Mouse (Mus musculus) layer of hippocampus, adult 2 months (tissue): Measurements from ENCODE around the gene Muc4. TPM values are rescaled to one million over a fixed set of nuclear protein-coding genes. Genes with fewer than 3 reads are reported as not detected.

ENCODE experiments used
- DNase-seq, 2 experiments: peaks; one replicate each; pipeline ENCODE4 v3.0.0; 2022; ENCODE audit warnings: low spot score in 2 of 2
- H3K27ac ChIP-seq: fragments of 200-600 bp; 2 replicates; pipeline ENCODE4 v1.8.1; 2022
- H3K4me3 ChIP-seq: fragments of 200-600 bp; 2 replicates; pipeline ENCODE4 v1.8.1; 2022; ENCODE audit warnings: mild to moderate bottlenecking
- CTCF ChIP-seq: fragments of 200-600 bp; conservative IDR thresholded peaks from 2 replicates; pipeline ENCODE4 v1.8.1; 2022; ENCODE audit warnings: antibody characterized with exemption, mild to moderate bottlenecking, moderate library complexity
- total RNA-seq, 2 experiments: library from RNA; stranded (reverse); gene quantifications; 2 replicates each; pipeline ENCODE4 v1.2.3; 2021

Gene Muc4
- total RNA-seq, 2 experiments from 2014 or later: not detected

- no peak overlapping the region for H3K4me3 ChIP-seq
These were observed 27.1 kb upstream of the Muc4 start for GRCm38 (mm10) chr16:32708457-32709033.

DNA sequence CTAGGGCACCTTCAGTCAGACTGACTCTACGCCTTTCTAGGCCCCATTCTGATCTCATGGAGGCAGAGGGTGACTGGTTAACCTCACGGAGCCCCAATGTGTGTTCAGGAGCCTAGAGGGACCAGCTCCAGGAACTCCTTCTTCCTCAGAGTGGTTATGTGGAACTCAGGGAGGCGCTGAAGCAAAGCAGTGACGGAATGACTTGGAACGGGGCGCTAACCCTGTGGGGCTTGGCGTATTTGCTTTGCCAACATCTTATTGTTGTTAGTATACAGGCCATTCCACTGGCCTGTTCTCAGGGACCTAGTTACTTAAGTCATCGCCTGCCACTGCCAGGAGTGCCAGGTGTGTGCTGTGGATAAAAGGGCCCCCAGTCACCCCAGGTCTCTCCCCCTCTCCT lies 26.6 kb upstream of the Muc4 start:
- no peak for DNase-seq
- Histone ChIP-seq H3K27ac (no peak overlapping the region), H3K4me3 (no peak overlapping the region)
- TF ChIP-seq CTCF: no peak

More at GRCm38 (mm10) chr16:32708457-32709033, 27.1 kb upstream of the Muc4 start:
- TF ChIP-seq CTCF: no peak
- H3K27ac ChIP-seq: no peak overlapping the region
- DNase-seq: no peak

GRCm38 (mm10) chr16:32710426-32711070 lies 25.1 kb upstream of the Muc4 start:
- TF ChIP-seq CTCF: no peak
- no peak overlapping the region for H3K4me3 ChIP-seq
- H3K27ac ChIP-seq: no peak overlapping the region
- no peak for DNase-seq

DNA sequence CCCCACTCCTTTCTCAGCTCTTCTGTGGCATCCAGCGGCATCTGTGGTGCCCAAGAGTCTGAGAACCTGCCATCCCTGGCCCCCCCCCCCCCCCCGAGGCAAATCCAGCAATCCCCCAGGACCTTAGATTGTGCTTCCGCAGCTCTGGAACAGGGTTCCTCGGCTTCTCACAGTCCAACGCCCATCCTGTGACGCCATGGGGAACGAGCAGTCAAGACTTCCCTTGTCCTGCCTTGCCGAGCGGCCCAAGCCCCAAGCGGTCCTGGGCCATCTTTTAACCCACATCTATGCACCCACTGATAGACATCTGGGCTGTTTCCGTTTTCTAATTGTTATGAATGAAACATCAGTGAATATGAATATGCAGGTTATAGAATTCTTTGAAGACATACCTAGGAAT lies 23.5 kb upstream of the Muc4 start:
- no peak overlapping the region for H3K4me3 ChIP-seq
- H3K27ac ChIP-seq: no peak overlapping the region
- no peak for TF ChIP-seq CTCF
- DNase-seq: no peak

- no peak for DNase-seq
- no peak overlapping the region for H3K27ac ChIP-seq
- no peak for TF ChIP-seq CTCF
- H3K4me3 ChIP-seq: no peak overlapping the region
These were observed 22.1 kb upstream of the Muc4 start for GRCm38 (mm10) chr16:32713556-32713955.

DNA sequence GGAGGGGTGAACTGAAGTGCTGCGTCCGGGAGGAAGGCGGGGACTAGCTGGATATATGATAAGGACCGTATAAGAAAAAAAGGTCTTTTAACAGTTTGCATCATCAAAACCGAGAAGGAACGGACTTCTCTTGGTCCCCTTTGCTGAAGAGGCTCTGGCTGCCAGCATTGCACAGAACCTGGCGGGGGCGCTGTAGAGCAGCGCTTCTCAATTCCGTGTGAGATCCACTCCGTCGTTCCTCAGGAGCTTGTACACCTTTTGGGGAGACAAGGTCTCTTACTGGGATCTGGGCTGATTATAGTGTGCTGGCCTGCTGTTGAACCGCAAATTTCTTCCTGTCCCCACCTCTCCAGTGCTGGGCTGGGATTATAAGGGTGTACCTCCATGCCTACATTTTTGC lies 20.3 kb upstream of the Muc4 start:
- DNase-seq: no peak
- Histone ChIP-seq H3K27ac (no peak overlapping the region), H3K4me3 (no peak overlapping the region)
- peak; percentile 74 for TF ChIP-seq CTCF

DNA sequence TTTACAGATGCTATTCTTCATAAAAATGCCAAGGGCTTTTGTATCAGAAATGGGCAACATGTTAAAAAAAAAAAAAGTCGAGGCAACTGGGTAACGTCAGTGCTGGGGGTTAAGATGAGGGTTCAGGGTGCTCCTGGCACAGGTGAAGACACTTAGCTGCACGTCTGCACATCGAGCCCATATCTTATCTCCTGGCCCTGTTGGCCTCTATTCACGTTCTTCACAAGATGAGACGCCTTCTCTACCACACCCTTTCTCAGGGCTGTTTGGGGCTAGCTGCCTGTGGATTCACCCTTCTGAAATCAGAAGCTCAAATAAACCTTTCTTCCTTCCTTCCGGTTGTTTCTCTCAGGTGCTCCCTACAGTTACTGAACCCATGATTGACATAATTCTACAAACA lies 12.5 kb upstream of the Muc4 start:
- no peak overlapping the region for H3K27ac ChIP-seq
- no peak for DNase-seq
- TF ChIP-seq CTCF: no peak
- no peak overlapping the region for H3K4me3 ChIP-seq

GRCm38 (mm10) chr16:32723767-32724166 lies 11.9 kb upstream of the Muc4 start:
- Histone ChIP-seq H3K27ac (no peak overlapping the region), H3K4me3 (no peak overlapping the region)
- no peak for TF ChIP-seq CTCF
- DNase-seq: no peak

- no peak for TF ChIP-seq CTCF
- DNase-seq: no peak
- H3K27ac ChIP-seq: no peak overlapping the region
- H3K4me3 ChIP-seq: no peak overlapping the region
These were observed 11.4 kb upstream of the Muc4 start for GRCm38 (mm10) chr16:32724259-32724658.

- no peak for DNase-seq
- no peak overlapping the region for H3K27ac ChIP-seq
- TF ChIP-seq CTCF: no peak
- no peak overlapping the region for H3K4me3 ChIP-seq
These were observed 9.2 kb upstream of the Muc4 start for GRCm38 (mm10) chr16:32726501-32726900.

- no peak for DNase-seq
- H3K4me3 ChIP-seq: no peak overlapping the region
- TF ChIP-seq CTCF: no peak
These were observed 7.4 kb upstream of the Muc4 start for GRCm38 (mm10) chr16:32728240-32728639.

GRCm38 (mm10) chr16:32728730-32729129 lies 7.0 kb upstream of the Muc4 start:
- Histone ChIP-seq H3K27ac (no peak overlapping the region), H3K4me3 (no peak overlapping the region)
- TF ChIP-seq CTCF: no peak
- no peak for DNase-seq

More at GRCm38 (mm10) chr16:32728240-32728639, 7.4 kb upstream of the Muc4 start:
- no peak overlapping the region for H3K27ac ChIP-seq

GRCm38 (mm10) chr16:32733213-32733612 lies 2.5 kb upstream of the Muc4 start:
- no peak for TF ChIP-seq CTCF
- no peak overlapping the region for H3K4me3 ChIP-seq
- H3K27ac ChIP-seq: no peak overlapping the region
- no peak for DNase-seq

- Histone ChIP-seq H3K4me3 (no peak overlapping the region), H3K27ac (no peak overlapping the region)
- DNase-seq: no peak
- TF ChIP-seq CTCF: no peak
These were observed 336 bp downstream of the Muc4 start for GRCm38 (mm10) chr16:32736022-32736421.
